Mouse (Mus musculus) erythroblast, adult 5-6 weeks (primary cell): ENCODE measurements around the gene Hlcs. TPM values are rescaled to one million over a fixed set of nuclear protein-coding genes. Genes with fewer than 3 reads are reported as not detected.

Experiments
- ATAC-seq: replicated peaks from 2 replicates; pipeline ENCODE4 v1.8.0; 2016; ENCODE audit warnings: moderate number of reproducible peaks, mild to moderate bottlenecking, moderate TSS enrichment, inconsistent platforms; ENCODE audit not compliant: poor library complexity, low FRiP score, severe bottlenecking
- total RNA-seq, 2 experiments: library from RNA; stranded (forward) in 1 of 2; stranded (reverse) in 1 of 2; fragments of 150-400 nt in 1 of 2; fragments of 200-764, 138-1000 nt in 1 of 2; gene quantifications; 2 replicates each; pipeline versions ENCODE4 v1.2.3 to v1.2.4; 2015 to 2017; ENCODE audit warnings: low replicate concordance in 2 of 2

The Hlcs gene
- total RNA-seq, 2 experiments from 2014 or later = 0.94 to 0.96 TPM

DNA sequence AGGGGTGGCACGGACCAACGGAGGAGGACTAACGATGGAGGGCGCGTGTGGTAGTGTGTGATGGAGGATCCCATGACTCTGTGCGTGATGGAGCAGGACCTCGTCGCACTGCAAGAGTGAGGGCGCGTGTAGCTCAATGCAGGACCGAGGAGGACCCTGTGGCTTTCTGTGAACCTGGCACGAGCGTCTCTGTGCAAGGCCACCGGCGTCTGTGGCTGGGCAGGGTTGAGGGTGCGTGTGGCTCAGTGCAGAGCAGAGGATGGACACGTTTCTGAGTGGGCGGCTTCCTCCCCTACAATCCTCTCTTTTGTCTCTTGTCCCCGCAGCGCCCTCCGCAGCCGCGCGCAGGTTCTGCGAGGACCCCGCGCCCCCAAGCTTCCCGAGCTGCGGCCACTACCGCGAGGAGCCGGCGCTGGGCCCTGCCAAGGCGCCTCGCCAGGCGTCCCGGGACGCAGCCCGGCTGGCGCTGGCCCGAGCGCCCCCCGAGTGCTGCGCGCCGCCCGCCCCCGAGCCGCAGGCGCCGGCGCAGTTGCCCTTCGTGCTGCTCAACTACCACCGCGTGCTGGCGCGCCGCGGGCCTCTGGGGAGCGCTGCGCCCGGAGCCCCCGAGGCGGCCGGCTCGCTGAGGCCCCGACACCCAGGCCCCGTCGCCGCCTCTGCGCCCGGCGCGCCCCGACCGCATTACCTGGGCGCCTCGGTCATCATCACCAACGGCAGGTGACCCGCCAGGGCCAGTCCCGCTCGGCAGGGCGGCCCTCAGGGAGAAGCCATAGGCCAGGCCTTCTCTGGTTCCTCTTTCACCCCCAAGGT, 188.0 kb downstream of the Hlcs start:
- no peak for ATAC-seq

GRCm38 (mm10) chr16:94123247-94123646, 190.1 kb downstream of the Hlcs start:
- ATAC-seq = no peak

DNA sequence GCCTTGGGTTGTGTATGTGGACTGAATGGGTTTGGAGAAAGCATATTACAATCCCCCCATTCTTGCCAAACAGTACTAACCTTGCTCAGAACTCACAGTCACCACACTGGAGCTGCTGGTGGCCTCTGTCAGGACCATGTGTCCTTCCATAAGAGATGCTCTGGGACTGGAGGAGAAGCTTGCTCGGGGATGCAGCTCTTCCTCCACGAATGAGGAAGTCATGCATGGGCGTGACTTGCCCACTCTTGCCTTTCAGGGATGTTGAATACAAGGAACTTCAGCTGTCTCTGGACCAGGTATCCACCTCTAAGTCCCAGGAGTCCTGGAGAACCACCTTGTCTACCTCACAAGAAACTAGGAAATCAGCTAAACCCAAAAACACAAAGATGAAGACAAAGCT, 191.0 kb downstream of the Hlcs start:
- ATAC-seq = no peak

DNA sequence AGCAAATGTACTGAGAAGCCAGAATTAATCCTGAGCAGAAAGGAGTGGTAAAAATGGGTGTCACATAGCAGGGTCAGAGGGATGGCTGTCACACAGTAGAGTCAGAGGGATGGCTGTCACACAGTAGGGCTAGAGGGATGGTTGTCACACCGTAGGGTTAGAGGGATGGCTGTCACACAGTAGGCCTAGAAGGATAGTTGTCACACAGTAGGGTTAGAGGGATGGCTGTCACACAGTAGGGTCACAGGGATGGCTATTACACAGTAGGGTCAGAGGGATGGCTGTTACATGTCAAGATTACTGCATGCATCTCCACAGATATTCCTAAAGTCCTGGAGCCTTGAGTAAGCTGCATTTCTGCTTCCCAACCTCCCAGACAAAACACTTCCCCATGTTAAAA, 195.0 kb downstream of the Hlcs start:
- no peak for ATAC-seq

- no peak for ATAC-seq
Observed at GRCm38 (mm10) chr16:94117333-94117732, 196.0 kb downstream of the Hlcs start.

DNA sequence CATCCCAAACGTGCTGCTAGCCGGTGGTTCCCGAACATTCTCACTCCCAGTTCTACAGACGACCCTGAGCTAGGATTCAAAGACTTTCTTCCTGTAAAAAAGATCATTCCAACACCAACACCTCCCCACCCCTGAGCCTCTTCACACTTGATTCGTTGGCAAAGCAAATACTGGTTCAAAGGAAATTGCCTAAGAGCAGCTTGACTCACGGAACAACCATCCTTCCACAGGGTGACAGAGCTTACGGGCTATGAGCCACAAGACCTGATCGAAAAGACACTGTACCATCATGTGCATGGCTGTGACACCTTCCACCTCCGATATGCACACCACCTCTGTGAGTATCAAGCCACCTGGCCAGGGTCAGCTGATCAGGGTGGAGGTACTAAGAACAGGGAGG, 198.7 kb downstream of the Hlcs start:
- ATAC-seq = no peak

DNA sequence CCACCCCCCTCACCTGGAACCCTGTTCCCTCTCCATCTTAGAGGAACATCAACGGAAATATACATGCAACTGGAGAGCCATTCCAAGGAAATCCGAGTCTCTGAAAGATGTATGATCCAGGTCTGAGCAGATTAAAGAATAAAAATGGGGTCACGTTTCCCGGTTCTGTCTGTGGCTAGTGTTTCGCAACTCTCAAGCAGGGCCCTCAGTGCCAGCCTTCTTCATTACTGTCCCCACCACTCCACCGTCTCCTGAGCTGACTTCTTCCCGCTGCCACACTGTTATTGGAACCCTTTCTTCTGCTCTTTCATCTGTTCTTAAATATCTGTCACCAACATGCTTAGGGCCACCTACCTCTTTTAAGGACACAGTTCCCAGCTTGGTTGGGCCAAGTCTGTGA, 200.2 kb downstream of the Hlcs start:
- no peak for ATAC-seq

DNA sequence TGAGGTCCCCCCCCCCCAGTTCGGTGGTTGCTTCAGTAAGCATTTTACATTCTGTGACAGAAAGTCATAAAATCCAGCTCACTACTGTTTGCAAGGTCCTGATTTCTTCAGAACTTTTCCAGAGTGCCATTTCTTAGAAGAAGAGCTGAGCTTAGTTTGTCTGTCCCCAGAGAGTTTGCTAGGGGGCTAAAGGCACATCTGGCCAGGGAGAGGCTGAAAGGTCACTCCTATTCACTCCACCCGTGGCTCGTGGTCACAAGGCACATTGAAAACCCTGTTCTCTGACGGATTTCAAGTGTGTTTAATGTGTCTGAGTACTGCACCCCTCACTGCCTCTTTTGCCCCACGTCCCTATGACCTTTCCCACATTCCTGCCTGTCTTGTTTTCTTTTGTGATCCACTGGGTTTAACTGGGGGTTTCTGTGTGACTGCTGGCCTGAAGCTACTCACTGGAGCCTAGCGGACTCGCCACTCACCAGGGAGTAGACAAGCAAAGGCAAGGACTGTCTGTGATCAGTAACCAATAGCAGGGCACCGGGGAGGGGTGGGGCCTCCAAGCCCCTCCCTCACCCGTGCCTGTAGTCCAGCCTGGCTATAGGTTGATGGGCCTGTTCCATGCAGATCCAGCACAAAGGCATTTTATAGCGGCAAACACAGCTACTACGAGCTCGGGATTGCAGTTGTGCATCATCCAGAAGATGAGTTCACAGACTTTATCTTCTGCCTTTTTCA, 215.5 kb downstream of the Hlcs start:
- ATAC-seq = no peak

GRCm38 (mm10) chr16:94096479-94096878, 216.9 kb downstream of the Hlcs start:
- no peak for ATAC-seq

GRCm38 (mm10) chr16:94095109-94095822, 218.1 kb downstream of the Hlcs start:
- ATAC-seq = no peak

GRCm38 (mm10) chr16:94094251-94095108, 218.9 kb downstream of the Hlcs start:
- no peak for ATAC-seq

DNA sequence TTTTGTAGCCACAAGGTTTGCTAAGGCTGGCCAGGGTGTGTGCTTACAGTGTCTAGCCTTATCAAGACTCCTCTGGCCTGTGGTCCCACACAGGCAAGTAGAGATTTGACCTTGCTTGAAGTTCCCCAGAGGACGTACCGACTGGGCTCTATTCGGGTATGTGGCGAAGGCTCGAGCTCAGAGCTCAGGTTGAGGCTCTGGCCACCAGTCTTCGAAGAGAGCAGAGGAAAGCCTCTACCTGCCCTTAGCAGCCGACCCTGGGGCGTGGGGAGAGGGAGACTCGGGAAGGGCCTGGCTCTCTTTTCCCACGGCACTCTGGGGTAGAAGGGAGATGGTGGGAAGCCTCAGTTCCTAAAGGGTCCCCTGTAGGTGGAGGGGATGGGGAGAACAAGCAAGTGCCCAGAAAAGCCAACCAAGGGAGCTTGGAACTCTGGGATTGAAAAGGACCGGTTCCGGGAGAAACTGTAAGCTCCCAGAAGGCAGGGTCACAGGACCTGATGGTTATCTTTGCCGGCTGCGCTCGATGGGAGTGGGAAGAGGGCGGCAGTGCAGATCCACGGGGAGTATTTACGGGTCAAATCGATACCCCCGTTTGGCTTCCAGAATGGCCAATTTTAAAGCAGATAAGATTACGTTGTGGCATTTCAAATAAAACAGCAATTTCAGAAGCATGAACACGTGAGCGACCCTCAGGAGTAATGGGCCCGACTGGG, 220.1 kb downstream of the Hlcs start:
- no peak for ATAC-seq

GRCm38 (mm10) chr16:94092511-94093150, 220.7 kb downstream of the Hlcs start:
- ATAC-seq = no peak

- ATAC-seq = no peak
Observed at GRCm38 (mm10) chr16:94088819-94089692, 224.3 kb downstream of the Hlcs start.

- ATAC-seq = no peak
Observed at GRCm38 (mm10) chr16:94088226-94088748, 225.1 kb downstream of the Hlcs start.

- no peak for ATAC-seq
Observed at GRCm38 (mm10) chr16:94087570-94088225, 225.7 kb downstream of the Hlcs start.
